Mouse (Mus musculus): Measurements from ENCODE around the gene Rapgefl1. TPM values are rescaled to one million over a fixed set of nuclear protein-coding genes. Genes with fewer than 3 reads are reported as not detected.

Gene Rapgefl1
- total RNA-seq, 2 experiments from 2014 or later = 1.8 TPM; not detected in 1

DNA sequence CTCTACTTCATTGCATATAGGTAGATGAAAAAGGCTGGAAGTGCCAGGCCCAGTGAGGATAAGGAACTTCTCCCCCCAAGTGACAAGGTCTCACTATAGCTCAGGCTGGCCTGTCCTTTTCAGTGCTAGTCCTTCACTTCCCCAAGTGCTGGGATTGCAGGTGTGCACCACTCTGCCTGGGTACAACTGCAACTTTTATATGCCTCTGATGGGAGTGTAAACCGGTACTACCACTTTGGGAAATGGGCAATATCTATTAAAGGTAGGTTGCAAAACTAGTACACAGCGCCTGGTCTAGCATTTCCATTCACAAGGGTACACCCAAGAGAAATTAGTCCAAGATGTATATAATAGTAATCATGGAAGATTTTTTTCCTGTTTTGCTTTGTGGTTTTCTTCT is 18.1 kb downstream of the Rapgefl1 start:
- ATAC-seq (replicated peaks; ENCODE audit: poor library complexity) = no peak

DNA sequence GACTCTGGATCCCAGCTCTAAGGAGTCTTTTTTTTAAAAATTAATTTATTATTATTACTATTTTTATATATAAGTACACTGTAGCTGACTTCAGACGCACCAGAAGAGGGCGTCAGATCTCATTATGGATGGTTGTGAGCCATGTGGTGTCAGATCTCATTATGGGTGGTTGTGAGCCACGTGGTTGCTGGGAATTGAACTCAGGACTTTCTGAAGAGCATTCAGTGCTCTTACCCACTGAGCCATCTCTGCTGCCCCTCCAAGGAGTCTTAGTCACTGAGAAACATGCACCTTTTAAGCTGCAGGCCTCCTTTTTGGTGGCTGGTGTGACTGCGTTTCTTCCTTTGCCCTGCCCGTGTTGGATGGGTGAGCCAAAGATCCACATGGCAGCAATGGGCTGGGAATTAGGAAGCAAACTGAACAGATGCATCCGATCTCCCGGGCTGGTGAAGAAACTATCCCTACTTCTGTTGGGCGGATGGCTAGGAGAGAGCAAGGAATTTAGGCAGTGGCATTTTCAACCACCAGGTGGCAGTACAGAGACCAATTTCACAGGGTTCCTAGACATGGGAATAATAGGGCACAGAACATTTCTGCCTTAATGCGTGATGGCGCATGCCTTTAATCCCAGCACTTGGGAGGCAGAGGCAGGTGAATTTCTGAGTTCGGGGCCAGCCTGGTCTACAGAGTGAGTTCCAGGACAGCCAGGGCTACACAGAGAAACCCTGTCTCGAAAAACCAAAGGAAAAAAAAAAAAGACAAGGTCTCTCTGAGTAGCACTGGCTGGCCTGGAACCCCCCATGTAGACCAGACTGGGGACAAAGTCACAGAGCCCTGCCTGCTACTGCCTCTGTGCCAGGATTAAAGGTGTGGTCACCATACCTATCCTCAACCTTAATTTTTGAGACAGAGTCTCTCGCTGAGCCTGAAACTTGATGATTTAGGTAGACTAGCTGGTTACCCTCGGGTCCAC is 22.5 kb downstream of the Rapgefl1 start:
- ATAC-seq (replicated peaks; ENCODE audit: poor library complexity) = peak; percentile 68

GRCm38 (mm10) chr11:98863028-98863750 is 26.6 kb downstream of the Rapgefl1 start, which contains the start of gene Wipf2:
Gene Wipf2, plus strand, starts transcription at chr11:98863638.
- ATAC-seq (replicated peaks; ENCODE audit: poor library complexity) = peak; percentile 96

- ATAC-seq (replicated peaks; ENCODE audit: poor library complexity) = peak; percentile 21; the same call in 1 of the 2 replicates
Observed at GRCm38 (mm10) chr11:98863751-98864429, 27.3 kb downstream of the Rapgefl1 start.

GRCm38 (mm10) chr11:98867293-98867692 is 30.7 kb downstream of the Rapgefl1 start:
- ATAC-seq (replicated peaks; ENCODE audit: poor library complexity) = no peak

DNA sequence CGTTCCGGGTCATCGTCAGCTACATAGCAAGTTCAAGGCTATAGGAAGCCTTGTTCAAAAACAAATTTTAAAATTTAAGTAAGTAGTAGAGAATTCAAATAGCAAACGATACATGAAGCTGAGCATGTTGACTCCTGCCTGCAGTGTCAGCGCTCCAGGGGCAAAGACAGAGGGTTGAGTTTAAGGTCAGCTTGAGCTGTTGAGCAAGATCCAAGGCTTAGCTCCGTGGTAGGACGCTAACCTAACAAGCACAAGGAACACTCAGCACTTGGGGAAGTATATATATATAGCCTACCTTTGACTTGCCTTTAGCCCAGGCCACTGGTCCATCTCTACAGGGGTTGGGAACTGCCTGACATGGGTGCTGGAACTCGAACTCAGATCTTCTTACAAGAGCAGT is 33.3 kb downstream of the Rapgefl1 start:
- ATAC-seq (replicated peaks; ENCODE audit: poor library complexity) = no peak

DNA sequence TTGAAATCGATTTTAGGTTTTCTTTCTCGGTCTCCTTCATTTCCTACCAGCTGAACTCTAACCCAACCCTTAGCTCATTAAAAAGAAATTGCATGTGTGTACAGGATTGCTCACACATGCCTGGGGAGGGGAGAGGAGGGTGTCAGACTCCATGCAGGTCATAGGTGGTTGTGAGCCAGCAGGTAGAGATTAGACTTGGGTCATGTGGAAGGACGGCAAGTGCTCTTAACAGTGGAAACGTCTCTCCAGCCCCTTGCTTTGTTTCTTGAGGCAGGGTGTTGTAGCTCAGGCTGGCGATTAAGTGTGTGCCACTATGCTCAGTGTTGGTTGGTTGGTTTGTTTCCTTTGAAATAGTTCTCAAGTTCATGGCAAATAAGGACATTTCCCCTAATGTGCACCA is 34.2 kb downstream of the Rapgefl1 start:
- ATAC-seq (replicated peaks; ENCODE audit: poor library complexity) = no peak

GRCm38 (mm10) chr11:98871416-98871815 is 34.8 kb downstream of the Rapgefl1 start:
- no peak for ATAC-seq (replicated peaks; ENCODE audit: poor library complexity)

DNA sequence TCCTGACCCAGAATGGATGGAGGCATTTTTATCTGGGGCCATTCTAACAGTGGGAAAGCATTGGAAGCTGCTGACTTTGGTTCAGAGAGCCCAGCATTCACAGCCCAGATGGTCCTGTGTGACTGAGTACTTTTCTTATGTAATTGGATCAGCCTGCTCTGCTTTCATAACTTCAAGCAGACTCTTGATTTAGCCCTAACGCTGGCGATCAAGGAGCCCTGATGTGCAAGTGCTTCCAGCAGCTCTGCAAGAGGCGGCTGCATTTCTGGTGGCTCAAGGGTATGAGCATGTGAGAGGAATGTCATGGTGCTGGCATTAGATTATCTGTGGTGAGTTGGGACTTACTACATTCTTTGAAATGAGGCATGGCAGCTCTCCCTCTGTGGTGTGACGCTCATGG is 35.5 kb downstream of the Rapgefl1 start:
- no peak for ATAC-seq (replicated peaks; ENCODE audit: poor library complexity)

GRCm38 (mm10) chr11:98873900-98874299 is 37.3 kb downstream of the Rapgefl1 start:
- ATAC-seq (replicated peaks; ENCODE audit: poor library complexity) = peak; percentile 93

- no peak for ATAC-seq (replicated peaks; ENCODE audit: poor library complexity)
Observed at GRCm38 (mm10) chr11:98877001-98877400, 40.4 kb downstream of the Rapgefl1 start.

DNA sequence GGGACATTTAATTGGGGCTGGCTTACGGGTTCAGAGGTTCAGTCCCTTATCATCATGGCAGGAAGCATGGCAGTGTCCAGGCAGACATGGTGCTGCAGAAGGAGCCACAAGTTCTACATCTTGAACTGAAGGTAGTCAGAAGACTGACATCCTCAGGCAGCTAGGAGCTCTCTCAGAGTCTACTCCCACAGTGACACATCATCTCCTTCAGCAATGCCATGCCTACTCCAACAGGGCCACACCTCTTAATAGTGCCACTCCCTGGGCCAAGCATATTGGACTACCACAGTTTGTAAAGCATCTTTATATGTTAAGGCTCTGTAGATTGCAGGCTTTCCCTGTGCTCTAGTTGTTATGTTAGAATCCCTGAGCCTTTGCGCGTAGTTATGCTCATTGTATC is 51.1 kb downstream of the Rapgefl1 start:
- peak; percentile 65 for ATAC-seq (replicated peaks; ENCODE audit: poor library complexity)

DNA sequence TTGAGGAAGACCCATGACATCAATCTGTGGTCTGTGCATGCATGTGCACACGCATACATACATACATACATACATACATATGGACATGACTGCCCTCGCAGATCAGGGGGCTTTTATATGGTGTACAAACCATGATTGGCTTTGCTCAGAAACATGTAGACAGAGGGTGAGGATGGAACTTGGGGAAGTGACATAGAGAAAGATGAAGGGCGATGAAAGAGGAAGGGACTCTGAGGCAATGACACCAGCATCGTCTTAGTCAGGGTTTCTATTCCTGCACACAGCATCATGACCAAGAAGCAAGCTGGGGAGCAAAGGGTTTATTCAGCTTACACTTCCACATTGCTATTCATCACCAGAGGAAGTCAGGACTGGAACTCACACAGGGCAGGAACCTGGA is 52.5 kb downstream of the Rapgefl1 start:
- peak; percentile 56 for ATAC-seq (replicated peaks; ENCODE audit: poor library complexity)

GRCm38 (mm10) chr11:98889977-98890376 is 53.4 kb downstream of the Rapgefl1 start:
- ATAC-seq (replicated peaks; ENCODE audit: poor library complexity) = peak; percentile 62

DNA sequence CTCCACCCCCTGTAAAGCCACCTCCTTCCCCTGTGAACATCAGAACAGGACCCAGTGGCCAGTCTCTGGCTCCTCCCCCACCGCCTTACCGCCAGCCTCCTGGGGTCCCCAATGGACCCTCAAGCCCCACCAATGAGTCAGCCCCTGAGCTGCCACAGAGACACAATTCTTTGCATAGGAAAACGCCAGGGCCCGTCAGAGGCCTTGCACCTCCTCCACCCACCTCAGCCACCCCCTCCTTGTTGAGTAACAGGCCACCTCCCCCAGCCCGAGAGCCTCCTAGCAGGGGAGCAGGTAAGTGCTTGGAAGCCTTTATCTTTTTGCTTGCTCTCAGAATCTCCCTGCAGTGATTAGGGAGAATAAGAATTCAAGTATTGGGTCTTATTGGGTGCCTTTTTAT is 55.8 kb downstream of the Rapgefl1 start:
- no peak for ATAC-seq (replicated peaks; ENCODE audit: poor library complexity)

- peak; percentile 44 for ATAC-seq (replicated peaks; ENCODE audit: poor library complexity)
Observed at GRCm38 (mm10) chr11:98900529-98901125, 64.0 kb downstream of the Rapgefl1 start.

DNA sequence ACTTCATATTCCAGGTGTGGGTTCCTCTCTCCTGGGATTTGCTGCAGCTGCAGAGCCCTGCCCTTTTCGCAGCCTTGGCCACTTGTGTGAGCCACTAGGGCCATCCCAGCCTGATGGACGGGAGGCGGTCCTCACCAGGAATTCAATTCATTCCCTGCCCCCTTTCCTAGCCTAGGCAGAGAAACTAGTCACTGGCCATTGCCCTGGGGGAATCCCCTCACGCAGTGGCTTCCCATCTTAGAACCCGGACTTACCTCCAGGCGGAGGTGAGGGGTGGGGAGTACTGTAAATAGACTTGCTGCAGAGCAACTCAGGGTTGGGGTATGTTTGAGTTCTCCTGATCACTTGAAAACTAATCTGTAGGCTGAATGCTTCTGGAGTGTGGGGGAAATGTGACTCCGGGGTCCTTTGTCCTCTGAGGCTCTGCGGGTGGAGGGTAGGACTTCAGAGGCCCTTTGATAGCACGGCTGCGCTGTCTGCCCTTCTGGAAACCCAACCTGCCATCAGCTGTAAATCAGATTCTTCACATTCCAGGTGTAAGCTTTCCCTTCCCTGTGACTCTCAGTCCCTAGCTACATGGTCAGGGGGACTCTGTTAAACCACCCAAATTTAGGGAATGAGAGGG is 66.1 kb downstream of the Rapgefl1 start:
- ATAC-seq (replicated peaks; ENCODE audit: poor library complexity) = no peak

Data from megakaryocyte progenitor cell, adult 5-6 weeks (primary cell).